Mouse (Mus musculus): ENCODE measurements around the gene Hpdl.

DNA sequence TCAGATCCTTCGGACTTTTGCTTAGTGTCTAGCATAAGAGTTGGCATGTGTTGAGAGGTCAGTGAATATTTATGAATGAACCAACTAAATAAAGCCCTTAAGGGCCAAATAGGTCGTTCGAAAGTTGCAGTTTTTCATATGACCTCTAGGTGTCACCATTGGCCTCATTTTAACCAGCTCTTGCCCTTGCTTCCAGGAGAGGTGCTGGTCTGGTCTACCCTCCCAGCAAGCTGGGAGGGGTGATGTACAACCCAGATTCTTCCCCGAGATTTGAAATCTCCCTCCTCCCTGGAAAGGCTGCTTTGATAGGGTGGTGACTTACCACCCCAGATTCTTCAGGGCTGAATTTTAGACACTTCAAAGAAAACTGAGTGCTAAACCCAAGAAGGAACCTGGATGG, 6.3 kb upstream of the Hpdl start:
- TF ChIP-seq POLR2A (IDR thresholded peaks at IDR 0.05; ENCODE audit: extremely low read depth, insufficient read depth, low read length), result no peak
- TF ChIP-seq CTCF (IDR thresholded peaks at IDR 0.05; ENCODE audit: low read depth, low read length), result peak; percentile 56
